ENCODE assay signal across 8 mouse cellular contexts in the genomic region with DNA sequence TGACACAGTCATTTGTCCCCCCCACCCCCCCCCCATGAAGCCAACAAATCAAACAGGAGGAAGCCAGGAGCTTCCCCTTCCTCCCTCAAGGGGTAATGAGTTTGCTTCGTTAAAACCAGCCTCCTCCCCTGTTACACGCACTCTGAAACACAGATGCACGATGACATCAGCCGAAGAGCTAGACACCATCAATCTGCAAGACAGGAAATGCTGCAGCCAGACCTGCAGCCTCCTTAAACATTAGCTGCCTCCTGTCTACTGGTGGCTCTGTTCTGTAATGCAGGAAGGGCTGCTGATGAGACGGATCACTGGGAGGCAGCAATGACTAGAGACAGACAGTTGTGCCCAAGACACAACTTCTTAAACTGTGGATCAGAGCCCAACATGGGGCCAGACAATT.
DNase-seq lines count a peak whose midpoint lies in the region; ATAC-seq and TF ChIP-seq lines count a peak whose summit lies in the region.

No protein-coding gene starts in this region.

- no peak overlapping the region for H3K9ac ChIP-seq in heart, embryonic 15.5 days

- peak overlapping the region; percentile 9; the same call in 1 of the 2 replicates for H3K27ac ChIP-seq in heart, embryonic 15.5 days

- DNase-seq in heart, adult 8-10 months (ENCODE audit: low spot score) = no peak
- DNase-seq in brain, embryonic 14.5 days (ENCODE audit: low read depth) = peak; percentile 70
- DNase-seq in kidney, adult 9 months = peak; percentile 49
- DNase-seq in retina, embryonic 14.5 days (ENCODE audit: low spot score) = no peak
- DNase-seq in gastrocnemius, adult 8-10 months (ENCODE audit: low spot score in 2 of 2) = no peak
- no peak for DNase-seq in retina, postnatal 1 day

- no peak for TF ChIP-seq POLR2A in brain, embryonic 14.5 days (IDR thresholded peaks at IDR 0.05; ENCODE audit: borderline replicate concordance, extremely low read depth, insufficient read depth, insufficient read length, poor library complexity, severe bottlenecking)

- peak; percentile 70 for ATAC-seq in heart, embryonic 15.5 days (replicated peaks; ENCODE audit: insufficient number of reproducible peaks, insufficient read depth, low FRiP score, low read depth)
- ATAC-seq in monocyte, adult 5-6 weeks (replicated peaks; ENCODE audit: insufficient number of reproducible peaks, low FRiP score, low TSS enrichment, poor library complexity, severe bottlenecking) = peak; percentile 75

- H3K36me3 ChIP-seq in heart, embryonic 15.5 days = no peaks in the 10 kb centered on the region

- no peaks in the 10 kb centered on the region for H3K27me3 ChIP-seq in heart, embryonic 15.5 days

- H3K4me2 ChIP-seq in heart, embryonic 15.5 days = peak overlapping the region; percentile 21; the same call in 1 of the 2 replicates

- WGBS in heart, embryonic 15.5 days = 38% methylated on average over 5 of the region's 5 CpGs

- no peak overlapping the region for H3K4me3 ChIP-seq in heart, embryonic 15.5 days

- H3K4me1 ChIP-seq in heart, embryonic 15.5 days (replicated peaks) = peaks cover 12% of the 10 kb centered on the region

- H3K9me3 ChIP-seq in heart, embryonic 15.5 days (replicated peaks) = no peaks in the 10 kb centered on the region

- no peak for TF ChIP-seq CTCF in brain, embryonic 14.5 days (IDR thresholded peaks at IDR 0.05; ENCODE audit: borderline replicate concordance, extremely low read depth, insufficient read depth, insufficient read length)

Comparison
In these comparisons a context has a peak if more than half of its experiments do, and no peak if none do; other contexts are left out.
1. DNase-seq: peak in brain, embryonic 14.5 days (single experiment) and kidney, adult 9 months (single experiment); none in heart, adult 8-10 months (single experiment), retina, embryonic 14.5 days (single experiment), gastrocnemius, adult 8-10 months (0 of 2) and retina, postnatal 1 day (single experiment).